Mouse (Mus musculus) kidney, postnatal 0 days (tissue): ENCODE results near the gene Calca. TPM values are rescaled to one million over a fixed set of nuclear protein-coding genes. Genes with fewer than 3 reads are reported as not detected.

Experiments
- ATAC-seq: fragments of 200-750 bp; cut with Nextera tagmentation; replicated peaks from 2 replicates; pipeline ENCODE4 v1.8.0; 2017; ENCODE audit warnings: low read depth, moderate number of reproducible peaks, moderate TSS enrichment, moderate library complexity; ENCODE audit not compliant: low FRiP score
- DNase-seq: peaks from one replicate; pipeline ENCODE4 v3.0.0-alpha.2; 2016; ENCODE audit warnings: low spot score
- H3K27ac ChIP-seq: fragments of 300-500 bp; sonication (generic); 2 replicates; pipeline ENCODE4 v1.5.1; 2014; ENCODE audit warnings: mild to moderate bottlenecking
- H3K27me3 ChIP-seq: fragments of 300-500 bp; sonication (generic); 2 replicates; pipeline ENCODE4 v1.6.1; 2014; ENCODE audit warnings: low read length, mixed read lengths; ENCODE audit not compliant: insufficient read depth
- H3K36me3 ChIP-seq: fragments of 300-500 bp; sonication (generic); 2 replicates; pipeline ENCODE4 v1.6.1; 2014; ENCODE audit warnings: low read length, mixed read lengths; ENCODE audit not compliant: insufficient read depth
- H3K4me1 ChIP-seq: fragments of 300-500 bp; sonication (generic); replicated peaks from 2 replicates; pipeline ENCODE4 v1.6.1; 2014; ENCODE audit warnings: antibody characterized with exemption, low read length, mixed read lengths; ENCODE audit not compliant: insufficient read depth
- H3K4me2 ChIP-seq: fragments of 300-500 bp; sonication (generic); 2 replicates; pipeline ENCODE4 v1.6.1; 2014; ENCODE audit warnings: mild to moderate bottlenecking, low read length, moderate library complexity, mixed read lengths
- H3K4me3 ChIP-seq: fragments of 300-500 bp; sonication (generic); replicated peaks from 2 replicates; pipeline ENCODE4 v1.5.1; 2014; ENCODE audit warnings: low read depth, low read length
- H3K9ac ChIP-seq: fragments of 300-500 bp; sonication (generic); 2 replicates; pipeline ENCODE4 v1.6.1; 2014; ENCODE audit warnings: low read depth, low read length
- H3K9me3 ChIP-seq: fragments of 300-500 bp; sonication (generic); replicated peaks from 2 replicates; pipeline ENCODE4 v1.6.1; 2016; ENCODE audit warnings: low read length, inconsistent platforms, mixed read lengths
- CTCF ChIP-seq: IDR thresholded peaks from 2 replicates; pipeline ENCODE4 v1.5.1; 2016; ENCODE audit warnings: antibody characterized with exemption, low read depth, mild to moderate bottlenecking, moderate library complexity
- WGBS: fragments of 180-500 bp; shearing (Covaris S2); extraction: QIAGEN DNeasy Blood & Tissue Kit; methylation state at CpG from one replicate; pipeline ENCODE4 v1.1.7; 2014; 5-methylcytosine and 5-hydroxymethylcytosine counted together
- polyA plus RNA-seq: library from polyadenylated mRNA; unstranded; fragments of >200 nt; fragmentation: Nextera tagmentation; extraction: Ambion mirVana; gene quantifications from 2 replicates; pipeline ENCODE4 v1.2.1, GENCODE M21; 2015

Gene Calca
- 1.7 and 2.4 TPM in 2 replicates for polyA plus RNA-seq

DNA sequence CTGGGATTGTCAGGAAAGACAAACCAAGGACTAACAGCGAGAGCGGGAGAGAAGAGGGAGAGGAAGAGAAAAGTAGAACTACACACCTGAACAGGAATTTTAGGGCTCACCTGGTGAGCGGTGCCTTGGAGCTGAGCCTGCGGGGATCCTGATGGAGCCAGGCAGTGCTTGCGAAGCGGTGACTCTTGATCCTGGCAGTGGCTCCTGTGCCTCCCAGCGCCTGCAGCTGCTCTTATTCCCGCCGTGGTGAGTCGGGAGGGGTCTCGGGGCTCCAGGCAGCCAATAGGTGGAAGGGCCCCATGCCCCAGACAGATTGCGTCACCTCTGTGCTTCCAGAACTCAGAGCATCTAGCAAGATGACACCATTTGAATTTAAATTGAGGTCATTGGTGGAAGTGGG lies at the start of gene Calca:
Calca (minus strand) TSS at position 256 of the 400 bp plus-strand sequence.
- no peaks in the 10 kb centered on the region for H3K36me3 ChIP-seq
- peaks cover 17% of the 10 kb centered on the region for H3K27me3 ChIP-seq
- TF ChIP-seq CTCF, result no peak
- no peak within 1 kb of the TSS for H3K27ac ChIP-seq
- 0 out of 2 replicates have a peak, but pooled peaks have one; percentile 33 for ATAC-seq
- H3K4me3 ChIP-seq, result peak within 1 kb of the TSS; percentile 31
- no peaks in the 10 kb centered on the region for H3K4me1 ChIP-seq
- no peak within 1 kb of the TSS for H3K9ac ChIP-seq
- H3K9me3 ChIP-seq, result no peaks in the 10 kb centered on the region
- no peak for DNase-seq
- 2% methylated on average over 12 of the region's 12 CpGs for WGBS
- H3K4me2 ChIP-seq, result peak within 1 kb of the TSS; percentile 68

DNA sequence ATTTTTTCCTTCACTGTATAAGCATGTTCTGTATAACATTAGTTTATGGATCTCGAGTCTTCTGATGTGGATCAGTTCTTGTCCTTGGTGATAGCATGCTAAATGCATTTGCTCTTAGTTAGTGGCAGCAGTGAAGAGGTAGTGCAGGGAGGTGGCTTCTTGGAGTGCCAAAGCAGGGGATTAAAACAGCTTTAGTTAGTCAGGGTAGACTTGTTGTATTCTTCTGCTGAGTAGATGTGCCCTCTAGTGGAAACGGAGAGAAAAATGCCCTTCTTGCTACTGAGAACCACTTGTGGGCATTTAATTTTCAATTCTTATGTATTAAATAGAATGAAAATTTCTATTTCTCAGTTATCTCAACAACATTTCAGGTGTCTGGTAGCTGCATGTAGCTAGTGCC lies 36.5 kb upstream of the Calca start:
- H3K9ac ChIP-seq, result no peak overlapping the region
- H3K4me3 ChIP-seq, result no peak overlapping the region
- no peaks in the 10 kb centered on the region for H3K27me3 ChIP-seq
- H3K27ac ChIP-seq, result no peak overlapping the region
- peak; percentile 63 for DNase-seq
- no peak for ATAC-seq
- TF ChIP-seq CTCF, result peak; percentile 63
- no peaks in the 10 kb centered on the region for H3K9me3 ChIP-seq
- H3K4me2 ChIP-seq, result no peak overlapping the region
- H3K36me3 ChIP-seq, result no peaks in the 10 kb centered on the region
- WGBS, result 36% methylated on average over 2 of the region's 2 CpGs
- H3K4me1 ChIP-seq, result no peaks in the 10 kb centered on the region

DNA sequence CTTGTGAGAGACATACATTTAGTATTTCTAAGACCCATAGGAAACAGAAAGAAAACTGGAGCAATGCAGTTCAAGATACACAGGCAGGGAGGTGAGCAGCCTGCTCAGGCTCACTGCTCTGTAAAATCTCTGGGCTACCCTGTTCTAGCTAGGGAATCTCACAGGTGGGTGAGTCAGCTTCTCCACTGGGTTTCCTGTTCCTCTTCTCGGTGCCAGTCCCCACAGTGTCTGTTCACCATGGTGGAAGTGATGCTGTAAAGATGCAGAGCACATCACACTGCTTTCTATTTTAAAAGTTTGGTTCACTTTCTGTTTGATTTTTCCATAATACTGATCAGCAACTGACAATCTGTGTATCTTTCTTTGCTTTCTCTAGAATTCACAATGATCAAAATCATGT lies 35.2 kb upstream of the Calca start:
- H3K27me3 ChIP-seq, result no peaks in the 10 kb centered on the region
- no peak overlapping the region for H3K27ac ChIP-seq
- no peak for ATAC-seq
- H3K36me3 ChIP-seq, result no peaks in the 10 kb centered on the region
- no peak overlapping the region for H3K9ac ChIP-seq
- no peak for TF ChIP-seq CTCF
- WGBS, result 74% methylated on average over 1 of the region's 1 CpGs
- DNase-seq, result no peak
- H3K4me3 ChIP-seq, result no peak overlapping the region
- no peak overlapping the region for H3K4me2 ChIP-seq
- H3K4me1 ChIP-seq, result no peaks in the 10 kb centered on the region
- H3K9me3 ChIP-seq, result no peaks in the 10 kb centered on the region

DNA sequence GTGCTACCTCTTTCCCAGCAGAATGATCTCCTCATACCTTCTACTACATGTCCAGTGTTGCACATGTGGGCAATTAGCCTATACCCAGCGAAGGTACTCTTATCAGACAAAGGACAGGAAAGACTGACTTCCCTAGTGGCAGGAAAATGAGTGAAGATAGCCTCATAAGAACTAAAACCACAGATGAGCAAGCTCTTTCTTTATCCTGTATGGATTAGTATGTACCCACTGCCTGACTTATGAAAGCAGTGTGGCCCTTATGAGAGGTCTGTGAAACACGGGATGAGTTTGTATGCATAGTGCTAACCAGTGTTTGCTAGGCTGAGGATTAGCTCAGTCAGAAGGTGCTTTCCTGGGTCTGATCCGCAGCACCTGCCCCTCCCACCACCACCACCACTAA lies 13.6 kb upstream of the Calca start:
- no peak for ATAC-seq
- WGBS, result 60% methylated on average over 3 of the region's 3 CpGs
- Histone ChIP-seq H3K36me3 (no peaks in the 10 kb centered on the region), H3K4me3 (no peak overlapping the region), H3K9ac (no peak overlapping the region), H3K4me2 (no peak overlapping the region), H3K9me3 (no peaks in the 10 kb centered on the region), H3K27ac (no peak overlapping the region), H3K27me3 (no peaks in the 10 kb centered on the region), H3K4me1 (no peaks in the 10 kb centered on the region)
- TF ChIP-seq CTCF, result no peak
- no peak for DNase-seq

GRCm38 (mm10) chr7:114648791-114649190 lies 12.6 kb upstream of the Calca start:
- H3K27me3 ChIP-seq, result no peaks in the 10 kb centered on the region
- no peaks in the 10 kb centered on the region for H3K4me1 ChIP-seq
- H3K4me3 ChIP-seq, result no peak overlapping the region
- H3K36me3 ChIP-seq, result no peaks in the 10 kb centered on the region
- WGBS, result 61% methylated on average over 3 of the region's 3 CpGs
- no peak overlapping the region for H3K4me2 ChIP-seq
- no peak for ATAC-seq
- no peak overlapping the region for H3K9ac ChIP-seq
- peak; percentile 23; the same call in 1 of the 2 replicates for TF ChIP-seq CTCF
- no peaks in the 10 kb centered on the region for H3K9me3 ChIP-seq
- H3K27ac ChIP-seq, result no peak overlapping the region
- no peak for DNase-seq

- H3K4me2 ChIP-seq, result peak overlapping the region; percentile 68
- H3K27ac ChIP-seq, result no peak overlapping the region
- no peaks in the 10 kb centered on the region for H3K36me3 ChIP-seq
- TF ChIP-seq CTCF, result peak; percentile 73
- DNase-seq, result peak; percentile 73
- H3K27me3 ChIP-seq, result peaks cover 17% of the 10 kb centered on the region
- WGBS, result under 1% methylated on average over 20 of the region's 20 CpGs
- H3K9ac ChIP-seq, result no peak overlapping the region
- H3K4me3 ChIP-seq, result peak overlapping the region; percentile 31
- no peaks in the 10 kb centered on the region for H3K4me1 ChIP-seq
- H3K9me3 ChIP-seq, result no peaks in the 10 kb centered on the region
- ATAC-seq, result no peak
Measured at GRCm38 (mm10) chr7:114635569-114636101, 522 bp downstream of the Calca start.

DNA sequence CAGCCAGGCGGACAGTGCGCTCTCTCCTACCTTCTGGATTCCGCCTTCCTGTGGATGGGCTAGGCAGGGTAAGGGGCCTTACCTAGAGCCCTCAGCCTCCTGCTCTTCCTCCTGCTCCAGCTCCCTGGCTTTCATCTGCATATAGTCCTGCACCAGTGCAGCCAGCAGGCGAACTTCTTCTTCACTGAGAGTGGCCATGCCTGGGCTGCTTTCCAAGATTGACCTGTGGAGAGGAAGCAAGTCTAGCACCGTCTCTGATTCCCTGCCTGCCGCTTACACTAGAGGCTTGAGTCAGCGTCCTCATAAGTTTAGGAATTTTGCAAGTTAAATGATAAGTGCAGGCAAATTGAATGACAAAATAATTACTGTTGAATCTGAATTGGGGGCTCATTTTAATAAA lies 1.8 kb downstream of the Calca start:
- H3K4me3 ChIP-seq, result no peak overlapping the region
- 62% methylated on average over 7 of the region's 7 CpGs for WGBS
- no peak overlapping the region for H3K4me2 ChIP-seq
- H3K4me1 ChIP-seq, result no peaks in the 10 kb centered on the region
- ATAC-seq, result no peak
- H3K36me3 ChIP-seq, result no peaks in the 10 kb centered on the region
- no peak for DNase-seq
- no peak for TF ChIP-seq CTCF
- peaks cover 17% of the 10 kb centered on the region for H3K27me3 ChIP-seq
- no peak overlapping the region for H3K9ac ChIP-seq
- H3K27ac ChIP-seq, result no peak overlapping the region
- H3K9me3 ChIP-seq, result no peaks in the 10 kb centered on the region
